Mouse (Mus musculus) common myeloid progenitor, adult 5-6 weeks (primary cell): ENCODE results near the gene Gm49320. TPM values are rescaled to one million over a fixed set of nuclear protein-coding genes. Genes with fewer than 3 reads are reported as not detected.

Experiments
- ATAC-seq: replicated peaks from 2 replicates; pipeline ENCODE4 v1.8.0; 2016; ENCODE audit warnings: low read depth, mild to moderate bottlenecking, moderate TSS enrichment, inconsistent platforms; ENCODE audit not compliant: poor library complexity, severe bottlenecking
- total RNA-seq: library from RNA; stranded (forward); fragments of 200-1000, 187-1606 nt; gene quantifications from 2 replicates; pipeline ENCODE4 v1.2.3, GENCODE M21; 2017

The Gm49320 gene
- total RNA-seq: 0.10 TPM in 1 of 2 replicates, not detected in the other

GRCm38 (mm10) chr8:4238434-4239192 lies at the start of gene Gm49320, which contains the start of gene Map2k7:
Gm49320 (plus strand) TSS chr8:4238865.
Map2k7 (plus strand) TSS chr8:4238740.
- peak; percentile 92 for ATAC-seq

DNA sequence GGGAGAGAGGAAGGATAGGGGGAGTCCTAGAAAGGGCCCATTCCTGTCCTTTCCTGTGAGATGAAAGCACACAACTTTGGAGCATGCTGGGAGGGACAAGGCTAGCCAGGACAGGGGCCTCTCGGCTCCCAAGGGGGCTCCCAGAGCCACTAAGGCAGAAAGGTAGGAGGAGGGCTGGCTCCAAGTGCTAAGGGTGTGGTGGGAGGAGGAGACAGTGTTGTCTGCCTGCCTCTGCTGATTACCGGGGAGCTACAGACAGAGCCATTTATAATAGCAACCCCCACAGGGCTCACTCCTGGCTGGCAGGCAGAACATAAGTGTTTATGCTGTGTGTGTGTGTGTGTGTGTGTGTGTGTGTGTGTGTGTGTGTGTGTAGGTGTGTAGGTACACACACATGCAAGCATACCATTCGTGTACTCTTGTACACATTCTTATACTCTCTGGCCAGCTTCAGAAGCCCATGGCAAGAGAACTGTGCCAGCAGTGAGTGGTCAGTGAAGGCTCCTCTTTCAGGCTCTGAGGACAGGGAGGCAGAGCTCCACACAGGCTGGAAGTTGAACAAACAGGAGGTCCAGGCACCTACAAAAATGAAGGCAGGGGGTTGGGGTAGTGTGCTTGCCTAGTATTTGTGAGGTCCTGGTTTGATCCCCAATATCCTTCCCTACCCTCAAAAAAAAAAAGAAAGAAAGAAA lies 49.5 kb upstream of the Gm49320 start:
- ATAC-seq: no peak; the same call in 1 of the 2 replicates

- ATAC-seq: no peak
Measured at GRCm38 (mm10) chr8:4192305-4192704, 46.4 kb upstream of the Gm49320 start.

DNA sequence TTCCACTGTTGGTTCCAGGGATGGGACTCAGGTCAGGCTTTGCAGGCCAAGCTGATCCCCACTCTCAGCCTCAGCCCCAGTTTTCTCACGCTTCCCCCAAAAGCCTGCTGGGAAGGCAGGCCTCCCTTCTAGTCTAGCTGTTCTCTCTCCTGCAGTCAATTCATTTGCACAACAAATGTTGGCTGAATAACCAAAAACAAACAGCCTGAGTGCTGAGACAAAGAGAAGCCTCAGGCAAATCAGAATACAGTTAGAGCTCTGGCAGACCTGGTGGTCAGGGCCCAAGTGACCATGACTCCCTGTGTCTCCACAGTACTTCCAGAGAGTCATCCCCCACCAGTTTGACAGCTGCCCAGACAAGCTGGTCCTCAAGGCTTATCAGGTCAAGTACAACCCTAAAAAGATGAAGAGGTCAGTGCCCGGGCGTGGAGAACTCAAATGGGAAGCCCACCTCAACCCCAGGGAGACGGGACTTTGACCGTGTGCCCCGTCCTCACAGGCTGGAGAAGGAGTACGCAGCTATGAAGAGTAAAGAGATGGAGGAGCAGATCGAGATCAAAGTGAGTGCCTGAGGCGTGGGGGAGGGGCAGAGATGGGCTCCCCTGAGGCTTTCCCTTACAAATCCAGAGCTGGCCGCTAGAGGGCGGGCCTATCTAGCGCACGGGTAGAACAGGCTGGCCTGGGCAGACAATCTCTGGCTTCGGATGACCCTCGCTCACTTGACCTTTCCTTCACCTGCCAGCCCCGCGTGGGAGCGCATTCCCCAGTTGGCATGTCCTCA lies 45.7 kb upstream of the Gm49320 start:
- peak; percentile 96 for ATAC-seq

GRCm38 (mm10) chr8:4193588-4193894 lies 45.1 kb upstream of the Gm49320 start:
- no peak for ATAC-seq

DNA sequence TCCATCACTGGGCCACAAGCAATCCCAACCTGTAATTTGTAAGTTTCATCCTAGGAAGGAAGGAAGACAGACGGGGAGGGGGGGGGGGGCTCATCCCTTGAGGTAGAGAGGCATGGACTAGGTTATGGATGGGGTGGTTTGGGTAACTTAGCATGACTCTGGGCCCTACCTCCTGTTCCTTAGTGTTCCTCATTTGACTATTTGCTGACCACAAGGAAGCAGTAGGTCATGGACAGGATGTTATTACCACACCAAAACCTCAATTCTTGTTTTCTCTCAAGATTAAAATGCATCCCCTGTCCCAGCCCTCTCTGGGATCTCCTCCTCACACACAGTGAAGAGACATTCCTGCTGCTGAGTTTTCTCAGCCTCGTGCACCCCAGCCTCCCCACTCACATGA lies 37.3 kb upstream of the Gm49320 start:
- peak; percentile 86 for ATAC-seq

DNA sequence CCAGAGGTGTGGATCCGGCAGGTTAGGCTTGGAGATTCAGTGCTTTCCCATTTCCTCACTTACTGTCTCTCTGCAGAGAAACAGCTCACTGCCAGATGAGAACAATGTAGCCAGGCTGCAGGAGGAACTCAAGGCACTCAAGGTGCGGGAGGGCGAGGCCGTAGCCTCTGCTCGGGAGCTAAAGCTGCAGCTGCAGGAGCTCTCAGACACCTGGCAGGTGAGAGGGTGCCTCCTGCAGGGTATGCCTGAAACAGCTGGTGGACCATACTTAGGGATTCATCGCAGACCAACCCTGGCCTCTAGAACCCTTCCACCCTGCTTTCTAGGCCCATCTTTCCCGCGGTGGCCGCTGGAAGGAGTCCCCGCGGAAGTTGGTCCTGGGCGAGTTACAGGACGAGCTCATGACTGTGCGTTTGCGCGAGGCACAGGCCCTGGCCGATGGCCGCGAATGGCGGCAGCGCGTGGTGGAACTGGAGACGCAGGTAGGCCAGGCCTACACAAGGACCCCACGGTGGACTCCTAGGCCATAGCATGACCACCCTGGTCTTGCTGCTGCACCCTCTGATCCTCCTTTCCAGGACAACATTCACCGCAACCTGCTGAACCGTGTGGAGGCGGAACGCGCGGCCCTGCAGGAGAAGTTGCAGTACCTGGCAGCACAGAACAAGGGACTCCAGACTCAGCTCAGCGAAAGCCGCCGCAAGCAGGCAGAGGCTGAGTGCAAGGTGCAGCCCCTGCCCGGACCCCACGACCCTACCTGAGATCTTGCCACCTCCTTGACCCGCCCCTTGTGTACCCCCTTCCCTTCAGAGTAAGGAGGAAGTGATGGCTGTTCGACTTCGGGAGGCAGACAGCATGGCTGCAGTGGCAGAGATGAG lies 33.2 kb upstream of the Gm49320 start:
- no peak for ATAC-seq

DNA sequence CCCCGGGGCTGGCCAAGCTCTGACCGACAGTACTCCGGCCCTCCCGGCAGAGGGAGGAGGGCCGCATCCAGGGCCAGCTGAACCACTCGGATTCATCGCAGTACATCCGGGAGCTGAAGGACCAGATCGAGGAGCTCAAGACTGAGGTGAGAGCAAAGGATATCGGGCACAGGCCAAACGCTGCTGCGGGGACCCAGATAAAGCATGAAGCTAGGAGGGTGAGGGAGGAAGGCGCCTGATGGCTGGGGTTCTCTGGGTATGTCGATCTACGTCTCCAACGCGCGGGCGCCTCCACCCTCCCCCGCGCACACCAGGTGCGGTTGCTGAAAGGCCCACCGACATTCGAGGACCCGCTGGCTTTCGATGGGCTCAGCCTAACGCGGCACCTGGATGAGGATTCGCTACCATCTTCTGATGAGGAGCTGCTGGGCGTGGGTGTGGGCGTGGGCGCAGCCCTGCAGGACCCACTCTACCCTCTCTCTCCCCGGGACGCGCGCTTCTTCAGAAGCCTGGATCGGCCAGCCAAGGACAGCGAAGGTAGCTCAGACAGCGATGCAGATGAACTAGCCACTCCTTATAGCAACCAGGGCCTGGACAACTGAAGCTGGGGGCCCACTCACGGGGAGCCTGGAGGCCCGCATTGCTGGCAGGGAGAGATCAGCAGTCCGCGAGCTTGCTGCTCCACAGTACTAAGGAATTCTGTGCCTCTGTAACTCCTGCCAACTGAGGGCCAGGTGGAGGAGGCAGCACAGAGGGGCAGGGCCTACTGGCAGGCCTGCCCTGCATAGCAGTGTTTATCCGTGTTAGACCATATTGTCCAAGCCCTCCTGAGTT lies 32.3 kb upstream of the Gm49320 start:
- no peak for ATAC-seq

GRCm38 (mm10) chr8:4207016-4207350 lies 31.7 kb upstream of the Gm49320 start:
- no peak for ATAC-seq

DNA sequence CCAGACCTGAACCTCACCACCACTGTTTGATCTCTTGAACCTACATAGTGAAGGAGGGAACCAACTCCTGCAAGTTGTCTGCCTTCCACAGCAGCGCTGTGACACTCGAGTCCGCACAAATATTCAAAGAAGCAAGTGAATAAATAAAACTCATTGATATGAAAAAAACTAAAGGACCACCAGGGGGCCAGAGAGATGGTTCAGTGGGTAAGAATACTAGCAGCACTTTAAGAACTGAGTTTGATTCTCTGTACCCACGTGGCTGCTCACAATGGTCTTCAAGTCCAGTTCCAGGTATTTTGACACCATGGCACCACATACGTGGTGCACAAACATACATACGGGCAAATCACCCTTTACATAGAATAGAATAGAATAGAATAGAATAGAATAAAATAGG lies 27.6 kb upstream of the Gm49320 start:
- no peak for ATAC-seq

GRCm38 (mm10) chr8:4212809-4213209 lies 25.9 kb upstream of the Gm49320 start:
- peak; percentile 5; the same call in 1 of the 2 replicates for ATAC-seq

GRCm38 (mm10) chr8:4213210-4214005 lies 25.3 kb upstream of the Gm49320 start:
- peak; percentile 34 for ATAC-seq

- peak; percentile 73 for ATAC-seq
Measured at GRCm38 (mm10) chr8:4214006-4214980, 24.4 kb upstream of the Gm49320 start.

DNA sequence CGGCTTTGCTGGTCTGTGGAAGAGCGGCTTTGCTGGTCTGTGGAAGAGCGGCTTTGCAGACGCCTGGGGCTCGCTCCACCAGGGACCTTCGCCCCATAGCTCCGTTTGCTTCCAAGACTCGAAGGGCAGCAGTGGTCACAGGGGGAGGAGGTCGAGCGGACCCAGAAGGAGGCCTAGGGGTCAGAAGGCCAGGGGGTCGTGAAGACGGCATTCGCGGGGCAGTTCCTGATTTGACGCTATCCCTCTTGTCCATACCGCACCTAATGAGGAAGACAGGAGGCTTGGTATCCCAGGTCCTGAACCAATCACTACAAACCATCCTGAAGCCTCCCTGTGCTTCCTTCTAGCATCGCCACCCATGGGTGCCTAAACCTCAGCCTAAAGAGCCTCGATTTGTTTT lies 22.4 kb upstream of the Gm49320 start:
- no peak for ATAC-seq

GRCm38 (mm10) chr8:4216791-4217621 lies 21.7 kb upstream of the Gm49320 start, which contains the start of gene Prr36:
Prr36 (minus strand) TSS chr8:4217459.
- ATAC-seq: no peak

DNA sequence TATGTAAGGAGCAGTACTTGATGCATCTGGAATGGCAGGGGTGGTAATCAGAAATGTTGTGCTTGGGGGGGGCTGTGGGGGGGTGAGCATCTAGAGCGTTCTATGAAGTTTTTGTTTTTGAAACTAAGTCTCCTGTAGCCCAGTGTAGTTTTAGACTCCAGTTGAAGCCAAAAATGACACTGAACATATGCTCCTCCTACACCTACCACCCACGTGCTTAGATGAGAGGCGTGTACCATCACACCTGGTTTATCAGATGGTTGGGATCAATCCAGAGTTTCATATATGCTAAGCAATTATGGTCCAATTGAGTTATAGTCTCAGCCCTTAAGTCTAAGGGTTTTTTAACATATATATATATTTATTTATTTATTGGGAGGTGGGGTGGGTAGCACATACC lies 19.0 kb upstream of the Gm49320 start:
- no peak for ATAC-seq
